Mouse (Mus musculus) mouse trophoblast stem cell (cell line): ENCODE results near the gene Dnah7c.
"Not testable (repeated sequence)": the region's sequence is repeated elsewhere in the genome, so short reads cannot be mapped to it uniquely, and the experiment has no call there.

Experiments used
- in situ Hi-C, 2 experiments: fragments of 300-500 bp; cut with MseI, MboI; formaldehyde crosslinking; loops; 2 replicates in 1 of 2; 3 replicates in 1 of 2; pipeline ENCODE4 v1.15.1; 2025

The Dnah7c gene

DNA sequence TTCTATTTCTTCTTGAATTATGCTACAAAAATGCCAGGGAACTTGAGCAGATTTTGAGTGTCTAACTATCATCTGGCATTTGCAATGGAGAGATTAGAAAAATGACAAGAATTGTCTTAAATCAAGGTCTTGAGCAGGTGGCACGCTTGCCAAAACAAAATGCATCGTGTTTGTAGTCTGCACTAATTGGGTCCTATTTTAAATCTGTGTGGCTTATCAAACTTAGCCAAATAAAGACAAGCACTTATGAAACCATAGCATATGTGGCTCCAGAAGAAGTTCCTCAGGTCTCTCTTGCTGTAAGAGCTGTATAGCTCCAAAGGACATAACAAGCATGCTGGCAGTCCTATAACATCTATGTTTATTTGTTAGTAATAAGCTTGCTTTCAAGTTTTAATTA is 300.3 kb downstream of the Dnah7c start:
- in situ Hi-C loops = not testable (repeated sequence)

DNA sequence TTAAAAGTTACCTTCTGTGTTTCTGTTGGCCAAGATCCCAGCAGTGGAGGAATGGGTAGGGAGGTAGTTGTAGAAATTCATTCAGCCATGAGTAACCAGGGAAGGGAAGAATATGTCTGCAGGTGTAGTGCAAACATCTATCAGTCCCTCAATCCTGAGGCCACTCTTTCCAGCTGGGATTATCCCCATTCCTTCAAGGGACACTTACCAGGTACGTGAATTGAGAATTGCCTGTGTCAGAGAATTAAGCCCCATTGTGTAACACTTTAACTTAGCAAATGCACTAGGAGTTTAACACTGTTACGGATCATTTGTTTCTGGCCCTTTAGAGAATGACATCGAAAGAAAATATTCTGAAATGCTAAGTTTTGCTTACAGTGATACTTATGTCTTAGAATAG is 304.3 kb downstream of the Dnah7c start:
- in situ Hi-C loops = not testable (repeated sequence)

- in situ Hi-C loops = not testable (repeated sequence)
Observed at GRCm38 (mm10) chr1:46733405-46734106, 308.2 kb downstream of the Dnah7c start.

- in situ Hi-C loops = not testable (repeated sequence)
Observed at GRCm38 (mm10) chr1:46734455-46734854, 309.1 kb downstream of the Dnah7c start.

- in situ Hi-C loops = not testable (repeated sequence)
Observed at GRCm38 (mm10) chr1:46764600-46764999, 339.2 kb downstream of the Dnah7c start.

GRCm38 (mm10) chr1:46769318-46769717 is 343.9 kb downstream of the Dnah7c start:
- in situ Hi-C loops = not testable (repeated sequence)

DNA sequence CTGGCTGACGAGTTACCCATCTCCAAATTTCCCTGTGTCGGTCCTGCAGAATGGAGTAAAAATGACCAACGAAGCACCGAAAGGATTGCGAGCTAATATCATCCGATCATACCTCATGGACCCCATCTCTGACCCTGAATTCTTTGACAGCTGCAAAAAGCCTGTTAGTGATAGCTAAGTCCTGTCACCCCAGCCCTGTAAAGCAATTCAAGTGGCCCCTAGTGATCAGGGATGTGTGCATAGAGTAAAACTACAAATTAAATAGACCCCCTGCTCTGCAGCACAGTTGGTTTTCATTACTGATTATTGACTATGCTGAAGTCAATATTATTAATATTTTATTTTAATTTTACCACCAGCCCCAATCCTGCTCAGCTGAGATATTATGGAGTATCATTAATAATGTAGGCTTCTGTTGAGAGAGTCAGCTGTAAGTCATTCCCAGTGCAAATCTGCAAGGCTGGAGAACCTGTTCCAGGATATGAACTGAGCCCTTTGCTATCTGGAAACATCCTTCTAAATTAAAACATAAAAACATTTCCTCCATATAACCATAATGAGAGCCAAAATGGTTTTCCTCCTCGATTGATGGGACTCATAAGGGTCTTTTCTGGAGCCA is 344.8 kb downstream of the Dnah7c start:
- in situ Hi-C loops = not testable (repeated sequence)

- in situ Hi-C loops = not testable (repeated sequence)
Observed at GRCm38 (mm10) chr1:46782227-46782626, 356.8 kb downstream of the Dnah7c start.

DNA sequence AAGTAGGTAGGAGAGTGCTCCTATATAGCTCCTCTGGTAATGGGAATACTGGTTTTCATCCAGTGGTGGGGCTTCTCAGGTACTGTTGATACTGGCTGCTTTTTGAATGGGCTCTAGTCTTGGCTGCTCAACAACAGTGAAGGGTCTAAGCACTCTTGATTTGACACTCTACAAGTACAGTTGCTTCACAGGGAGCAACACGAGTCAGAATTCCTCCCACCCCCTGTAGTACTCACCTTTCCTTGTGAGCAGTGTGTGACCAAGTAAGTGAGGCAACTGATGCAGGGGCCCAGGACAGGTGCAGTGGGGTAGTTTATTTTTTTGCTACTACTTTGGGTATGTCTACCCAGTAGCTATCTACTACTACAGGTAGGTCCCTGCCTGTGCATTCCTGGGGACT is 379.7 kb downstream of the Dnah7c start:
- in situ Hi-C loops = no loop called here

GRCm38 (mm10) chr1:46808630-46809029 is 383.2 kb downstream of the Dnah7c start:
- in situ Hi-C loops = not testable (repeated sequence)

DNA sequence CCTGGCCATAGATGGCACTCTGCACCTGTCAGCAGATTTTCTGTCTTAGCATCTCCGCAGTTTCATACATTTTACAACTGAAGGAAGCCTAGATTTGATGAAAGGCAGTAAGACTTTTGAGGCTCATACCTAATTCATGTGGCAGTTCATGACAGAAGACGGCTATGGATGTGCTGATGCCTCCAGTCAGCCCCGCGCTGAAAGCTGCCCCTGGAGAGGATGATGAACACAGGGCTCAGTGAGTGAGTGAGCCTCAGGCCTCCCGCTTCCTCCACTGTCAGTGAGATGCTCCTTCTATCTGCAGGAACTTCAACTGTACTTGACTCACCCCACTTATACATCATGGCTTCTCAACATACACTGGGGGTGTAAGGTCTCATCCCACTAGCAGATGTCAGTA is 392.5 kb downstream of the Dnah7c start:
- in situ Hi-C loops = no loop called here

DNA sequence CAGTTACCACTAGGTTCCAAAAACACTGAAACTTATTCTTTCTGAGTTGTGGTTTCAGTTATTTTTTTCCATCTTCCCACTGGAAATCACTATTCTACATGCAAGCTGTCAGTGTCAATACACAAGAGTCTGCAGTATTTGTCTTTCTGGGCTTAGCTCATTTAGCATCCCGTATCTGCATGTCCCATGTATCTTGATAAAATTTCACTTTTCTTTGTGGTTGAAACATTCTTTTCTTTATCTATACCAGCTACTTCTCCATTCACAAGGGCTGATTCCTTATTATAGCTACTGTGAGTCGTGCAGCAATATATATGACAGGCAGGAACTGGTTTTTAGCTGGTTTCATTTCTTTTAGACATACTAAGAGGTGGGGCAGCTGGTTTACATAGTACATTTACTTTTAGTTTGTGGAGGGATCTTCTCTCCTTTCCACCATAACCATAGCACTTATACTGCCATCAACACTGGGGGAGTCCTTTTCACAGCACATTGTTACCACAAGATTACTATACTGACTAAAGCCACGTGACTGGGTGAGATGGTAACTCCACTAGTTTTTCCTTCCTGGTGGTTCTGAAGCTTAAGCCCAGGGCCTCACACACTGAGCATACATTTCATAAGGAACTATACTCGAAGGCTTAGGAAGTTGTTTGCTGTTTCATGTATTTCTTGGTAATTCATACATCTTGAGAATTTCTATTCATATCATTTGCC is 397.0 kb downstream of the Dnah7c start:
- in situ Hi-C loops = no loop called here

DNA sequence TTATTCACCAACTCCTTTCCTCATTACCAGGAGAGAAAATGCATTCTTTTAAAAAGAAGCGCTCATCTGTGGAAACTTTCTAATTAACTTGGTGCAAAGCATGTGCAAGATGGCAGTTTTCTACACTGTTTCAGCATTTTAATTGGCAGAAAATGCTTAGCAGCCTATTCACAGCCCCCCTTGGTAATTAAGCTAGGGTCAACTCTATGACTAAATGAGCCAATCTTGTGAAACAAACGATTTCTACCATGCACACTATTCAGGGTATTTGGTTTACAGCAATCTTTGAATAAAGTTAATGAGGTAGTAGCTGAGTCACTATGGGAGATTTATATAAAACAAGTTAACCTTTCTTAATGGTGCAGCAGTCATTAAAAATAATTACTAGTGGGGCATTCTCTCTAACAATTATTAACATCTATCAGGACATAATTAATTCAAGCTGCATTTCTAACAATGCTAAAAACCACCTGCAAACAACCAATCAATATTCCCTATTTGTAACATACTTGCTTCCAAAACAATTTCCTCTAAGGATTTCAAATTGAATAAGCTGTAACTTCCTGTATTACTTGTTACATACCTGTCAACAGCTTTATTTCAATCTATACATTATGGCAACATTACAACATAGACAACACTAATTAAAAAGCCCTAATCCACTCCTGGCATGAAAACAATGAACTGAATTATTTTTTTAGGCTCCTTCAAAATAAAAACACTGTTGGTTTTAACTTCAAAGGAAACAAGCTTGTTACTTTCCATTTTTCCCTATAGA is 404.9 kb downstream of the Dnah7c start:
- in situ Hi-C loops = no loop called here

DNA sequence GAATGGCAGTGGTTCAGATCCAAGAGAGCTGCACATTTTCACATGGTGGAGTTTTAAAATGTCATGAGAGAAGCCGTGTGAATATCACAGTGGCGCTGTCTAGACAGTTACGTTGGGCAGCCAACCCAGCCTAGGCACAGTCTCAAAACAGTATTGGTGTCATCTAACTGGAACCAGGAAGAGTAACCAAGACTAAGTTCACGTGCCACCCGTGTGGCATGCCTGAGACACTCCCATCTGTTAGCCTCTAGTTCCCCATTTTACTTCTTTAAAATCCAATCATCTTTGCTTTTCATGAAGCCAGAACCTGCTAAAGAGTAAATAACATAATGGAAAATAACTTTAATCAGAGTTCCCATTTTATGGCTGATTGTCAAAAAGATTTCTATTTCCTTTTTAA is 406.5 kb downstream of the Dnah7c start:
- in situ Hi-C loops = no loop called here

DNA sequence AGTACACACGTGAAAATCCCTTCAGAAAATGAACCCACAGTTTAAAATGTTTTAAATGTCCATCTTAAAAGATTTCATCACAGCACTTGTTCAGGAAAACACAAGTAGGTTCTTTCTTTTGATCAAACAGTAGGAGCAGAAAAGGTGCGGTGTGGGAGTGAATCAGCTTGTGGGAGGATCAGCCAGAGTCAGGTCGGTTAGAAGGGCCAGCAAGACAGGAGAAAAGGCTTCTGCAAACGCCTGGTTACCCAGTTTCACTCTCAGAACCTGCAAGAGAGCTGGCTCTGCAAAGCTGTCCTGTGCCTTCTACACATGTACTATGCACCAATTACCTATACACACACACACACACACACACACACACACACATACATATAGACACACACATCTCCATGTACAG is 418.0 kb downstream of the Dnah7c start:
- in situ Hi-C loops = no loop called here

DNA sequence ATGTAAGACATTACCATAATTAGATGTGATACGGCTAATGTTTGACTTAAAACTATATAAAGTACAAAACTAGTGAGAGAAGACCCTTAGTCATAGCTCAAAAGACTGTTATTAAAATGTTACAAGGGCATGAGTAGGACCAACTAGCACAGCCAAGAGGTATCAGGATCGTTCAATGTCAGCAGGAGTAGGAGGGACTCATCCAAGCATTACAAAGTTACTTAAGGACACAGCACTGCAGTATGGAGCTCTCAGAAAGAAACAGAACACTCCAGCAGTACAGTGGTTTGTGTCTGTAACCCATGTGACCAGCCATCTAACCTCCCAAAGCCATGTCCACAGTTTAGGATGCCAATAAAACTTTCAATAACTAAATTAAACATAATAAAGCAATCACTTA is 418.9 kb downstream of the Dnah7c start:
- in situ Hi-C loops = no loop called here

GRCm38 (mm10) chr1:46845221-46845620 is 419.8 kb downstream of the Dnah7c start:
- in situ Hi-C loops = no loop called here

- in situ Hi-C loops = loop anchor here in 1 of 2 experiments (10.0 kb wide), 1 partner anchor 65 kb away; no protein-coding TSS in a partner anchor
Observed at GRCm38 (mm10) chr1:46849758-46850157, 424.4 kb downstream of the Dnah7c start.

GRCm38 (mm10) chr1:46851586-46851985 is 426.2 kb downstream of the Dnah7c start:
- in situ Hi-C loops = loop anchor here in 1 of 2 experiments (10.0 kb wide), 1 partner anchor 63 kb away; no protein-coding TSS in a partner anchor

- in situ Hi-C loops = loop anchor here in 1 of 2 experiments (10.0 kb wide), 1 partner anchor 63 kb away; no protein-coding TSS in a partner anchor
Observed at GRCm38 (mm10) chr1:46852216-46852599, 426.8 kb downstream of the Dnah7c start.

DNA sequence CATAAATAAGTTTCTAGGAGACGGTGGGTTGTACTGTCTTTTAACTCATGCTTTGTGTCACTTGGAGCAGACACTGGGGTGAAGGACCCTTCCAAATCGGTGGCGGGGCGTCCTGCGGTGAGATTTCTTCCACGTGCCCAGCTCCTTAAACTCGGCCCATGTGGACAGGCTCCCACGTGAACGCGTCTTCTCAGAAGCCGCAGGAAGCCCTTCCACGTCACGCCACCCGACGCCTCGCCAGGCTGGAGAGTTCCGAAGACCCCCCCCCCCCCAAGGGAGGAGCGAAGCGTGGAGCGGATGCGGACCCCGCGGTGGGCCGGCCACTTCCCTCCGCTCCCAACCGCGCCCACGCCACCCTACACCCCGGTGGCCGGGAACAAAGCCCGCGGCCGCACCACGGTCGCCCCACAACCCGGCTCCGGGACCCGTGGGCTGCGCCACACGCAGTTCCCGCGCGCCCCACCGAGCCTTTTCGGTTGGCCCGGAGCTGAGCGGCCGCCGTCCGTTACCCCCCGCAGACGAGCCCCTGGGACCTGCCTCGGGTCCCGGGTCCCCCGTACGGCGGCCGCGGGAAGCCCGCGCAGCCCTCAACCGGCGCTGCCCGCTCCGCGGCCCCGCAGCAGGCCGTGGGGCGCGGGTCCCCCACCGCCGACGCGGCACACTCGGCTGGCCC is 427.3 kb downstream of the Dnah7c start:
- in situ Hi-C loops = loop anchor here in 1 of 2 experiments (10.0 kb wide), 1 partner anchor 62 kb away; no protein-coding TSS in a partner anchor
